Mouse (Mus musculus) bone marrow, adult 2 months (tissue): ENCODE results near the gene Tmem178.

Experiments
- CTCF ChIP-seq: fragments of 200-500 bp; IDR thresholded peaks from 2 replicates; pipeline ENCODE4 v1.5.1; 2011; ENCODE audit warnings: low read length, control low read depth; ENCODE audit not compliant: control insufficient read depth, insufficient read depth
- POLR2A ChIP-seq: fragments of 200-500 bp; IDR thresholded peaks from 2 replicates; pipeline ENCODE4 v1.6.1; 2011; ENCODE audit warnings: low read depth, mild to moderate bottlenecking, control low read depth, low read length, borderline replicate concordance; ENCODE audit not compliant: control insufficient read depth

DNA sequence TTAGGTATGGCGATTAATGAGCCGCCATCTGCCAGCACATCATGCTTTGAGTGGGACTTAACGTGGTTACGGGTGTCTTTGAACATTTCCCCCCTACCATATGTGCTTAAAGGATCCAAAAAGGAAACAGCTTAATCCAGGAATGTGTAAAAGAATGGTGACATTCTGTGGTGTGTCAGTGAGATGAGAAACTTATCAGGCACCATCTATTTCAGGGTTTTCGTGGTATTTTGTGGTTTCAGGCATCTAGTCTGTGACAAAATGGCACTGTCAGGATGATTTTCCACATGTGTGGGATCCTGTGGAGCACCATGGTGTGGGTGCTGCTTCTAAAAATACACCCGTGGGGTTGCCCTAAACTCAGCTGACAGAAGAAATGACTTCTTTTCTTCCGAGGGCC, 4.6 kb upstream of the Tmem178 start:
- TF ChIP-seq POLR2A, result no peak
- TF ChIP-seq CTCF, result no peak
